Mouse (Mus musculus): Measurements from ENCODE around the gene Stn1. TPM values are rescaled to one million over a fixed set of nuclear protein-coding genes. Genes with fewer than 3 reads are reported as not detected.
"Not testable (repeated sequence)": the region's sequence is repeated elsewhere in the genome, so short reads cannot be mapped to it uniquely, and the experiment has no call there.

The Stn1 gene
- 1 to 10 TPM; 8.8 to 9.3 TPM for total RNA-seq (2021)
- long read RNA-seq, experiment 1, transcript Stn1-201 (10 exons, 1,992 nt) = major isoform, 7 of 7 reads
- long read RNA-seq, experiment 1, partial matches to known transcripts = 0 of 7 reads
- long read RNA-seq, experiment 1, other reads (novel, unspliced or antisense) = 0 of 7 reads
- long read RNA-seq, experiment 2, transcript Stn1-201 (10 exons, 1,992 nt) = major isoform, 16 of 19 reads
- long read RNA-seq, experiment 2, partial matches to known transcripts = 0 of 19 reads
- long read RNA-seq, experiment 2, other reads (novel, unspliced or antisense) = 2 of 19 reads

DNA sequence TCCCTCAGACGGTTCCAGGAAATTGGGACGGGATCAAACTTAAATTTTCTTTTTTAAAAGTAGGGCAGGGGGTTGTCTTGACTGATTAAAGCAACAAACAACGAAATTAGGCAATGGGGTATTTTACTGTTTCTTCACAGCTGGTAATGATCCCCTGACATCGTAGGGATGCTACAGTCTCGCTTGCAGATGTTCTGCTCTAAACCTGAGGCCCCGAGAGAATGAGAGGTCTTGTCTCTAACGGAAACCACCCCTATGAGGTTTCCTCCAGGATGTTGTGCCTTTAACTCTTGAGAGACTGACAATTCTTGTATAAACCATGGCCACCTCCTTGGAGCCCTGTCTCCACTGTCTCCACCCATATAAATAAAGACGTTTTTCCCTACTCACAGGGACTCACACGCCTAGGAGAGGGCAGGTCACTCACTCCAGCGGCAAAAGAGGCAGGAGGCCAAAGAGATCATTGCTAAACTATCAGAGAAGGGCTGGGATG lies at the start of gene Stn1:
Stn1 (minus strand) TSS at position 208 of the 493 bp plus-strand sequence.
- no peak for DNase-seq (ENCODE audit: low spot score in 2 of 2)

DNA sequence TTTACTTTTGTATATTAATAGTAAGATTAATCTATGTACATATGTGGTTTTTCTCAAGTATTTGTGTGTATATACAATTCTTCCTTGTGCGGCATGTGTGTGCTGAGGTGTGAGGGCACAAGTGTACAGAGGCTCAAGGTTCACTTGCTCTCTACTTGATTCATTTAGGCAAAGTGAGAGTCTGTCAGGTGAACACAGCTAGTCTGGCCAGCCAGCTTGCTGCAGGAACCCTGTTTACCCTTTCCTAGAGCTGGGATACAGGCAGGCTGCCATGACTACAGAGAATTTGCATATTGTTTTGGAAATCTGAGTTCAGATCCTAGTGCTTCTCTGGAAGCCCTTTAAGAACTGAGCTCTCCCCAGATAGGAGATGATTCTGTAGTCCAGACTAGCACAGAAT lies 49.7 kb upstream of the Stn1 start:
- no peak for DNase-seq (ENCODE audit: low spot score in 2 of 2)

DNA sequence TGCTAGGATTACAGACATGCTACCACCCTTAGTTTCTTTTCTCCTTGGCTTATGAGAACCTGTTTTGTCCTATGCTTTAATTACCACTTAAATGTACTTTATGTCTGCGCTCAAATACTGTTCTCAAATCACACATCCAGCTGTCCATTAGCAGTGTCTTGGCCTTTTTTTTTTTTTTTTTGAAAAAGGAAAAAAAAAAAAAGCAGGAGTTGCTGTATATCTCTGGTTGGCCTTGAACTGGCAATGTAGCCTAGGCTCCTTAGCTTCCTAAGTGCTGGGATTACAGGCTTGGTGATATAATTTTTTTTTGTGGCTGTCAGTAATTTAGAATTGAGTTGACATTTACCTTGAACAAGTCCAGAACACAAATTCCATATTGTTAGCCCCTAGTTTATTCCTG lies 48.5 kb upstream of the Stn1 start:
- no peak for DNase-seq (ENCODE audit: low spot score in 2 of 2)

DNA sequence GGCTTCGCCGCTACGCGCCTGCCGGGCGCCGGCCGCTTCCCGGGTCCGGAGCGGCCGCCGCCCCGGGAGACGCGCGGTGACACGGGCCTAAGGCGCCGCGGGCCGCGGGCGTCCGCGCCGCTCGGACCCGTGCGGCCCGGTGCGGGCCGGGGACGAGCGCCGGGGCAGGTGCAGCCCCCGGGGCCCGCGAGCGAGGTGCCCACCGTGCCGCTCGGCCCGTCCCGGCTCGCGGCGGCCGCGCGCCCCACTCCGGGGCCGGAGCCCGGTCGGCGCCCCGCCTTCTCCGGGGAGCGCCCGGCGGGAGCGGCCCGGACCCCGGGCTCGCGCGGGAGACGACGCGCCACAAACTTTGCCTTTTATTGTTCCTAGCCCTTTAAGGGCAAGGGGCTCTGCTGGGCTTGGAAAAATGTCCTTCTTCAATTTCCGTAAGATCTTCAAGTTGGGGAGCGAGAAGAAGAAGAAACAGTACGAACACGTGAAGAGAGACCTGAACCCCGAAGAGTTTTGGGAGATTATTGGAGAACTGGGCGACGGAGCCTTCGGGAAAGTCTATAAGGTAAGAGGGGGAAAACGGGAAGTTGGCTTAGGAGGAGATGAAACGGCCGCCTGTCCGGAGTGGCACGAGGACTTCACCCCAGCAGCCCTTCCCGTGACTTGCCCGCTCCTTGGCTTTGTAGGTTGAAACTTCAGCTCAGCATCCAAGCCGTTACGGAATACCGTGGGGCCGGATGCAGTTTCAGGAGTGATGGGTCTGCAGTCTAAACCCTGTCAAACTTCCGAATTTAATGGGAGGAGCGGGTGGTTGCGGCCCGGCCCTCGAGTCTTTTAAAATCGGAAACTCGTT lies 42.7 kb upstream of the Stn1 start:
- DNase-seq (ENCODE audit: low spot score in 2 of 2) = peak; percentile 40 to 52

DNA sequence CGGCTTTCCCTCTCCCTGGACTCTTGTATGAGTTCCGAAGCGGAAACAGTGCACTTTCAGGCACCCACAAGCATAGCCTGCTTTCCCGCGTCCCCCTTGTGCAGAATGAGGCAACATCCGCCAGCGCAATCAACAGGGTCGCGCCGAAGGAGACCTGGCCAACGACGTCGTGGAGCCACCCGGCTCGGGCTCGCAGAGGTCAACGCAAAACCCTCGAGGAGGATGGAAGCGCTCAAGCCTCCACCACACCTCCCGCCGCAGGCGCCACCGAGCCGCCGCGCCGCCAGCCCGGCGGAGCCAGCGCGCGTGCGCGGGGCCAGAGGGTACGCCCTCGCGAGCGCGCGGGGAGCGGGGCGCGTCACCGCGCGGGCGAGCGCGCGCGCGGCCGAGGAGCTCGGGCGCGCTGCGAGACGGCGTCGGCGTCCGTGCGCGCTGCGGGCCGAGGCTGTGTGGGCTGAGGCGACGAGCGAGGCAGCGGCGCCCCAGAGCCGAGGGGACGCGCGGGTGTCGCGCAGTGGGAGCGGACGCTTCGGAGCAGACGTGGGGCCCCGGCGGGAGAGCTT lies 42.0 kb upstream of the Stn1 start, which contains the start of gene Slk:
Slk (plus strand) TSS at position 454 of the 563 bp plus-strand sequence.
- peak; percentile 83 to 85 for DNase-seq (ENCODE audit: low spot score in 2 of 2)

DNA sequence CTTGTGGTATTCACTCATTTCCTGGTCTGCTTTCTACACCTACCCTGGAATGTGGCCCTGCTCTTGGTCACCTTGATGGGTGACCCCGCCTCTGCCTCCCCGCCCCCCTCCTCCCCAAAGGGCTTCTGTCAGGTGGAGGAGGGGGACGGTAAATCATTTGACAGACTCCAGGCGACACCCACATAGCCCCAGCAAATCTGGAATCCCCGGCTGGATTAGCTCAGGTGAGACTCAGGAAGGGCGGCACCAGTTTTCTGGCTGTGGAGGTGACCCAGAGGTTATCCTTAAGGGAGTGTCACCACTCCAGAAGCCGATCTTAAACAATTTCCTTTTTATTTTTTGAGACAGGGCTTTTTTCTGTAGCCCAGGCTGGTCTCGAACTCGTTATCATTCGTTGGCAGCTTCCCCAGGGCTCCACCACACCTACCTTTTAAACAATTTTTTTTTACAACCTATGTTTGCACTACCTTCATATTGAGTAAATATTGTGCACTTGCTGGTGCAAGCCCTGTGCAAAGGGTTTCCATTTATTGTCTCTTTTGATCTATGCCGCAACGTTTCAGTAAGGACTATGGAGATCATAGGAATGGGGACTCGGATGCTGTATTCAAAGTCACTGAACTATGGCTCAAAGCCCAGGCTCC lies 41.4 kb upstream of the Stn1 start:
- DNase-seq (ENCODE audit: low spot score in 2 of 2) = no peak

DNA sequence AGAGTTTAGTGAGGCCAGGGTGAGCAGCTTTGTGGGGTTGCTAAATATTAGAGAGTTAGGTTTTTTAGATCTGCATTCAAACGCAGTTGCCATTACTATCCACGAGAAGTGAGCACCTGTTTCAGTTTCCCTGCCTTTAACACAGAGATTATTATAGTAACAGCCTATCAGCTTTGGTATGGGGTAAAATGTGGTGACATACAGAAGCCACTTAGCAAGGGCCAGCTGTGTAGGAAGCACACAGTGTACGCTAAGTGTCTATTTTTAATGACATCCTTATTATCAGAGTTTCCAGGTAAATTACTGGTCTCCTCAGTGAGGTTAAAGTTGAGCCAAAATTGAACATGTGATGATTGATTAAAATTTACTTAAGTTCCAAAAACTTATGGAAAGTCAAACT lies 36.4 kb upstream of the Stn1 start:
- DNase-seq (ENCODE audit: low spot score in 2 of 2) = no peak

DNA sequence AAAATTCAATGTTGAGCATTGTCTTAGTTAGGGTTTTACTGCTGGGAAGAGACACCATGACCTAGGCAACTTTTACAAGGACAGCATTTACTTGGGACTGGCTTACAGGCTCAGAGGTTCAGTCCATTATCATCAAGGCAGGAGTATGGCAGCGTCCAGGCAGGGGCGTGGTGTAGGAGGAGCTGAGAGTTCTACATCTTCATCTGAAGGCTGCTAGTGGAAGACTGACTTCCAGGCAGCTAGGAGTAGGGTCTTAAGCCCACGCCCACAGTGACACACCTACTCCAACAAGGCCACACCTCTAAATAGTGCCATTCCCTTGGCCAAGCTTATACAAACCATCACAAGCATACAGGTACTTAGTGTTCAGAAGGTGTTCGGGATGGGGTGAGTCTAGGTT lies 34.7 kb upstream of the Stn1 start:
- not testable (repeated sequence) for DNase-seq (ENCODE audit: low spot score in 2 of 2)

DNA sequence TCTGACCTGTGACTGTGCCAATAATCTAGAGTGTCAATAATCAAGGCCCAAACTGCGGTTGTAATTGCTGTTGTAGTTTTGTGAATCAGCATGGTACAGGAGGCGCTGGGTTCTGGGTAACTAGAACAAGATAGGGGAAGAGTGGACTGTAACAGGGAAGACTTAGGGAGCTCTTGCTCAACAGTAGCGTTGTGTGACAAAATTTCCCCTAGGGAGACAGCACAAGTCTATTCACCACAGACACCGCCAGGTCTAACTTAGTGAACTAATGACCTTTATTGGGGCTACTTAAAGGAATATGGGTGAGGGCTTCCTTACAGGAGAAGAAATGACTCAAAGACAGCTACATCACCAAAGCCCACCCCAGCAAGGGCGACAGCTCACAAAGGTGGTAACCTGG lies 32.7 kb upstream of the Stn1 start:
- DNase-seq (ENCODE audit: low spot score in 2 of 2) = no peak

DNA sequence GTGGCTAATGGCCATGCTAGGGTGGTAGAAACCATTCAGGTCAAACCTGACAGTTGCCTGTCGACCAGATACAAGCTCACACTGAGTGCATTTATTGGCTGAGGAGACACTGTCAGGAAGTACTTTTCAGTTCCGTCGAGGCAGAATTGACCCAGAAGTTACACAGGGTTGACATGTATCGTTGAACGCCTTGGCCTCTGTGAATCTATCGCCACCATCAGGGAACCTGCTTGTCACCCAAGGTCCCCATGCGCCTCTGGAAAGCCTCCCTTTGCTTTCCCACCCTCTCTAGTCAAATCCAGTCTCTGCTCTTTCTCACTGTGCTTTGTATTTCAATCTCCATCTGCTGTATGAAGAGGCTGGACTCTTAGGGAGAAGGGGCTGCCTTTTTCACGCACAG lies 28.7 kb upstream of the Stn1 start:
- DNase-seq (ENCODE audit: low spot score in 2 of 2) = no peak

DNA sequence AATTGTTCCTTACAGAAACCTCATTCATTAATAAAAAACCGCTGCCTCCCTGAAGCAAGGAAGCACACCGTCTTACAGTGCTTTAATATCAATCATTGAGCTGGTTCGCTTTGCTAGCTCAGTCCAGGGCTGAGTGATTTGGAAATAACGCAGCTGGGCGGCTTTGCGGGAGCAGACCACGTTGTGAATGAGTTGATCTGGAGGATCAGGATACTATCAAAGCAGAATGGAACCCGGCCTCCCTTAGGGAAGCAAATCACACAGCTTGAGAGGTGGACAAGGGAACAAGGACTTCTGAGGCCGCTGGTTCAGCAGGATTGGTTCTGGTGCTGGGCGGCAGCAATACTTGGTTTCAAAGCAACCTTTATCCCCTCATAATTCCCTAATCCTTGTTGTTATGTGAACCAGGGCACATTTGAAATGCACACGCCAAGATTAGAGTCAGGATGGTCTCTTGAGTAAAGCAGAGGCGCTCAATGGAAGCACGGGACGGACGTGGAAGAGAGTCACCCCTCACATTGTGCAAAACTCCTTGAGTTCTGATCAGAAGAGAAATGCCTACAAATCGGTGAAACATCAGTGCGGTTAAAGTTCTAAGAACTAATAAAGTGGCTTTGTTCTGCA lies 27.8 kb upstream of the Stn1 start:
- DNase-seq (ENCODE audit: low spot score in 2 of 2) = no peak

DNA sequence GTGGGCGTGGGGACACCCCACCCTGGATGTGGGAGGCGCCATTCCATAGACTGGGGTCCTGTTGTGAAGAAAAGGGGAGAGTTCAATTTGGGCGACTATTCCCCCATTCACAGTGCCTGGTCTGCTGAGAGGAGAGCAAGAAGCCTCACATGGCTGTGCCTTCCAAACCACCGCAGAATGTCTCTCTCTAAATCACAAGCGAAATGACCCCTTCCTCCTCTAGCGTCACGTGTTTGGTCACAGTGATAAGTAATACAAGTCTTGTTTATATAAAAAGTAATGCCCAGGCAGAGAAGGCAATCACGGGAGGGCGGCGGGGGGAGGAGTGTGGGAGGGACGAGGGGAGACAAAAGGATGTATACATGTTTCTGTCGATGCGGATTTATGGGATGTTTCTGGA lies 26.4 kb upstream of the Stn1 start:
- DNase-seq (ENCODE audit: low spot score in 2 of 2) = no peak

DNA sequence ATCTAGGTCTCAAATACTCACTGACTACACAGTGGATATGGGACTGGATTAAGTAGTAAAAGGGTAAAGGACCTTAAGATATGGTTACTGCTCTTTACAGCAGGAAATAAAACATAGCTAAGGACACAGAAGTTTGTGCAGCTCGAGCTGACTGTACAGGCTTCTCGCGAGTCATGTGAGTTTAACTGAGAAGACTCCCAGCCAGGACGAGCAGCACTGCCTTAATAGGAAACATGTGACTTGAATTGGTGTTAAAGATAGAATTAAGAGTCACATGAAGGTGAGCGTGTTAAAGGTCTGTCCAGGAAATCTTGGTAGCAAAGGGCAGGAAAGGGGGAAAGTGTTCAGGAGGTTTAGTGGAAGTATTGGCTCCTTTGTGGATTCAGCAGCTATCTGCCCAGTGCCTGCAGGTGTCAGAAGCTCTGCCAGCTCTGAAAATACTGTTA lies 24.7 kb upstream of the Stn1 start:
- DNase-seq (ENCODE audit: low spot score in 2 of 2) = no peak

DNA sequence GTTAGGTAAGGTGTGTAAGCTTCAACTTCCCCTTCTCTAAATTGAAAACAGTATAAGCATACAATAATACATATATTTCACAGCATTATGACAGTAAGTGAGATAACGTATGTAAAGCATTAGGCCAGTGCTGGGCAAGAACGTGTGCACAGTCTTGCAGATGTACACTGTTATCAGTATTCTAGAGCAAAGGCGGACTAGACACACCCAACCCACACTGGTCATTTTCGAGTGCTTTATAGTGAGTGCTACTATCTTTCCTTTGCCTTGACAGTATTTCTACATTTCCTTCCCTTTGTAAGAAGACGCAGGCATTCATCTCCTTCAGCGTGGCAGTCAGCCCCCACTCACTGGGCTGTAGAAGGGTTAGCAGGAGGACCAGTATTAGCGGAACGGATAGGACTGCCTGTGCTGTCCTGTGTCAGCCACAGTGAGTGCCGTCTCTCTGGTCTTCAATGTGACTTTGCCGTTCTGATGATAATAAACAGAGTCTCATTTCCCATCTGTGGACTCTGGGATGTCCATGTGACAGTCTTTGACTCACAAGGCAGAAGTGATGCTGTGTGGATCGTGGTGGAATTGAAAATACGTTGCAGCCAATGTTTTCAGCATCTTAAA lies 23.3 kb upstream of the Stn1 start:
- DNase-seq (ENCODE audit: low spot score in 2 of 2) = no peak

DNA sequence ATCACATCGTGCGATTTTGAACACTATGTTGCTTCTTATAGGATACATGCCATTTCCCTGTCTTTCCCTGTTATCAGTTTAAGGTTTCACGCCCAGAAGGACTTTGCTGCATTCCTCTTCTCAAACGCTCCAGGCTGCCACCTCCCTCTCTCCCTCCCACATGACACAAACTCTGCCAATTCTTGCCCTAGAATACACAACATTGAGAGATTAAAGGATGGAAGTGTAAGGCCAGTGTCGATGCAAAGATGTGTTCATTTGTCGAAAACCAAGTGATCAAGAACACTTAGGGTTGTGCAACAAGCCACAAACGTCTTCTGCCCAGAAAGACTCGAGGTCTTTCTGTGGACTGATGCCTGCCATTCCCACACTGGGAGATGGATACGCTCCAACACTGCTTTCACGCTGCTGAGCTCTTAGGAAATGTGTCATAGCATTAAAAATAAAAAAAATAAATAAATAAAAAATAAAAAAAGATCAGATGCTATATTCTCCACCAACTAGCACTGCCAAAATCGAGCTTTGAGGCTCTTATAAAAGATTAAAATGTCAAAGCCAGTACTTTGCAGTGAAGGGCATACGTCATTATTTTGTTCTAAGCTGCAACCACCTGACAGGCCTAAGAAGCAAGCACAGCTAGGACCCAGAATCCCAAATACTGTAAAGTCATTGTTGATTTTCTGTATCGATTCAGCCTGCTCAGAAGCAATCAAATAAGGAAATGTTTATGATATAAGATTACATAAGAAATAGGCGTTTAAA lies 22.6 kb upstream of the Stn1 start:
- DNase-seq (ENCODE audit: low spot score in 2 of 2) = no peak

DNA sequence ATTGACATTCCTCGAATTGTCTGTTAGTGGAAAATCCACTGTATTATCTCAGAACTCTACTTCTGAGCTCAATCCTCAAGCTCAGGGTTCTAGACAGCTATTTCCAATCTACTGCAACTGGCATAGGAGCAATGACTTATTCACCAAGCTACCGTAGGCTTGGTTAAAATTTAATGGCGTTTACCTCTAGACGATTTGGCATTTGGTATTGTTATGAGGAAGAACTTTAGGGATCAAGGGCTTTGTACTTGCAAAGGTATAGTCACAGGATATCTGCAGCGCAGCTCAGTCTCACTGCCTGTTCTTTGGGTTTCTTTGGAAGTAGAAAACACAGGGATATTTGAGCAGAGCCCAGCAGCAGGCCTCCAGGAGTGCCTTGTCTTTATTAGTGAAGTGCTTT lies 21.8 kb upstream of the Stn1 start:
- DNase-seq (ENCODE audit: low spot score in 2 of 2) = no peak

DNA sequence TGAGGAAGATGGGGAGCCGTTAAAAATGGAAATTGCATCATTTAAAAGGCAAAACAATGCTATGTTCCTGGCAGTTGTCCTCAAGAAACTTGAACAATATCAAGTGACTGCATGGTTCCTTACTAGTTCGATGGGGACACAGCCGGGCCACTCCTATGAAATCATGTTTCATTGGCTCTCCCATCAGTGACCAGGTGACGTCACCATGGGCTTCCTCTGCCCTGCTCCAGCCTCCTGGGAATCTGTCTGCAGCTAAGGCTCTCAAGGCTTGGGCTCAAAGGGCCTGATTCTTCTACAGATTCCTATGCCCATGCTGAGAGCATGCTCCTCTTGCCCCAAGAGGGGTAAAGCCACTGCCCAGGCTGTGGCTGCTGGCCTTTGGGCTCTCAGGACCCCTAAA lies 12.3 kb upstream of the Stn1 start:
- DNase-seq (ENCODE audit: low spot score in 2 of 2) = no peak

DNA sequence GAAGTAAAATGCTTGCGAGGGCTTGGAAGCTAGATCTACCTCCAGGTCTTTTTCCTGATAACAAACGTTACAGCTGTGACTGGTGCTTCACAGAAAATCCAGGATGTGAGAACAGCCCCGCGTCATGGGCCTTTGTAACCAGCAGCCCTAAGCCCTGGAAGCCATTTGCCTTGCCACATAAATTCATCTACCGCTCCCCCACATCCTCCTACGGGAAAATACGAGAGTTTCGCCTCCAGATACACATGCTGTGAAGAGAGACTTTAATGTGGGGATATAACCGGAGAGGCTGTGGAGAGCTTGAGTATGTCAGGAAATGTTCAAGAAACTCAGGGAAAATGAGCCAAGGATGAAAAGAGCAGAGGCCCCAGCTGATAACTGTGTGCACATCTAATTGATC lies 11.9 kb upstream of the Stn1 start:
- no peak for DNase-seq (ENCODE audit: low spot score in 2 of 2)

DNA sequence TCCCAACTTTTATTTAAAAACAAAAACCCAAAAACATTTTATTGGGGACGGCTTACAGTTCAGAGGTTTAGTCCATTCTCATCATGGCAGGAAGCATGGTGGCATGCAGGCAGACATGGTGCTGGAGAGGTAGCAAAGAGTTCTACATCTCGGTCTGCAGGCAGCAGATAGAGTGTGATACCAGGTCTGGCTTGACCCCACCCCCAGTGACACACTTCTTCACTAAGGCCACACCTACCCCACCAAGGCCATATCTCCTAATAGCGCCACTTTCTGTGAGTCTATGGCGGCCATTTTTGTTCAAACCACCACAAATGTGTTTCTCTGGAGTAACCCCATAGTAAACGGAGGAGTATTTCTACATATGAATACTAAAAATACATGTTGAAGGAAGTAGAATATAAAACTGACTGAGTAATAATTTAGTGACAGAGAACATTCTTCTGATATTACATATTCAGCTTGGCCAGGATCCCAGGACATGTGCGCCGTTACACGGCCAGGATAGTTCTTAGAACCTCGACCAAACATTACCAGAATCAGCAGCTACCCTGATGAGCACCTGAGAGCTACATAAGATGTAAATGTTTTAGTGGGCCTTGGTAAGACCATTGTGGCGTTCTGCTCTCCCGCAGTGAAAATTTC lies 11.2 kb upstream of the Stn1 start:
- DNase-seq (ENCODE audit: low spot score in 2 of 2) = no peak
